Mouse (Mus musculus) lung, postnatal 0 days (tissue): Measurements from ENCODE around the gene Fbxw8.

Source experiments
- CTCF ChIP-seq: IDR thresholded peaks from 2 replicates; pipeline ENCODE4 v1.5.1; 2016; ENCODE audit warnings: antibody characterized with exemption, mild to moderate bottlenecking
- EP300 ChIP-seq: IDR thresholded peaks from 2 replicates; pipeline ENCODE4 v1.6.1; 2016; ENCODE audit warnings: antibody characterized with exemption, mild to moderate bottlenecking, control low read depth

- TF ChIP-seq CTCF = no peak
- no peak for TF ChIP-seq EP300
These were observed 75.4 kb downstream of the Fbxw8 start for GRCm38 (mm10) chr5:118079839-118080250.
